Mouse (Mus musculus) lung, postnatal 25 days (tissue): ENCODE data around the gene Atp10b.

ENCODE experiments used
- DNase-seq: peaks from one replicate; pipeline ENCODE4 v3.0.0; 2022; ENCODE audit warnings: low spot score

Atp10b gene

DNA sequence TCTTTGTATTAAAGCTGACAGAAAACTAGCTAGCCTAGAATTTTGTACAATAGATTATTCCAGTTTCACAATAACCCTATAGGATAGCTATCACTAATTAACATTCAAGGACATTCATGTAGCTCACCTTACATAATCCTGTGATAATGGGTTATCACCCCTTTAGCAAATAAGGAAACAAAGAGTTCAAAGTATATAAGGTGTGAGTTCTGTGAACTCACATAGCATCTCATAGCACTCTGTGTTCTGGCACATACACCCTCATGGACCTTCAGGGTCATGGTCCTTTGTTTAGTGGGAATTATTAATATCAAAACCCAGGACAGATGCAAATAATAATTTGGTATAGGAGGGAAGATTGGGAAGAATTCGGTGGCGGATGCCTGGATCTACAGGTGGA is 50.4 kb downstream of the Atp10b start:
- no peak for DNase-seq

DNA sequence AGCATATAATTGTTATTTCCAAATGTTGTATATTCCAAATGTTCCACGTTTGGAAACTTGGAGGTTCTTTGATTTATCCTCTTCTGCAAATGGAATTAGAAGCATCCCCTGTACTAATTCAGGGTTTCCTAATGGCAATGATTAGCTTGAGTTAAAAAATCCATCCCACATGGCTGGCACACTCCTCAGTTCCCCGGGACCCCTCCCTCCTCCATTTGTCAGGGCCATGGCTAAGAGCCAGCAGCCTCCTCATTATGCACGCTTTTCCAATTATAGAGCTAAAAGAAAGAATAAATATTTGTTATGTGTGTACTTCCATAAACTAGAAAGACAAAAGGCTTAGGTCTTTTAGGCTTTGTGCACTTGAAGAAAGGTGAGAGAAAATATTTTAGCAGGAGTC is 53.9 kb downstream of the Atp10b start:
- no peak for DNase-seq

DNA sequence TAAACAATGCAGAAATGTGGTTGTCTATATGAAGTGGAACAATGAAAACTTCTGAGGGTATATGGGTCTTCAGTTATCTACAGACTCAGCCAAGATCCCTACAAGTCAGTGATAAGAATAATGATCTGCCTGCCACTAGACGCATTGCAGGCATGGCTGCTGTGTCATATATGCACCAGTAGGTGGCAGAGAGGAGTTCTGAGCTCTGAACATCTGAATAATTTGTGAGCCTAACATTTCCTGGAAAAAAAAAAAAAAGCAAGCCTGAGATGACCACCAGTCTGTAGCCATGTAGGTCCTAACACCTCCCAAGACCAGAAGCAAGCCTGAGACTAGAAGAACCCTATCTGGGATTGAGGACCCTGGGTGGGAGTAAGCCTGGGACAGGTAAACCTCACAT is 63.5 kb downstream of the Atp10b start:
- no peak for DNase-seq

DNA sequence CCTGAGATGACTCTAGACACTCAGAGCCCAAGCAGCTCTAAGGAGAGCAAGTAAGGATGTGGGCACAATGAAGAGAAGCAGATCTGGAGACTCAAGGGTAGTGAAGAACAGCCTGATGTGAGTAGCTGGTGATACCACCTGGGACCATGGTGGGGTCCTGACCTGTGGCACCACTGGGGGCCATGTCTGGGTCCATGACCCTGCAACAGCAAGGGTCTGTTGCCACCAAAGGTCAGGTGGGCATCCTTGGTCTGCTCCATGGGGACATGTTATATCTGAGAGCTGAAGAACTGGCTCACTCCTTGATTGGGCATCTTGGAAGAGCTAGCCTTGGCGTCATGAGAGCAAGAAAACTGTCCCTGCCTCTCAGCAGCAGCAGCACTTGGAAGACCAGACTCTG is 64.1 kb downstream of the Atp10b start:
- no peak for DNase-seq

DNA sequence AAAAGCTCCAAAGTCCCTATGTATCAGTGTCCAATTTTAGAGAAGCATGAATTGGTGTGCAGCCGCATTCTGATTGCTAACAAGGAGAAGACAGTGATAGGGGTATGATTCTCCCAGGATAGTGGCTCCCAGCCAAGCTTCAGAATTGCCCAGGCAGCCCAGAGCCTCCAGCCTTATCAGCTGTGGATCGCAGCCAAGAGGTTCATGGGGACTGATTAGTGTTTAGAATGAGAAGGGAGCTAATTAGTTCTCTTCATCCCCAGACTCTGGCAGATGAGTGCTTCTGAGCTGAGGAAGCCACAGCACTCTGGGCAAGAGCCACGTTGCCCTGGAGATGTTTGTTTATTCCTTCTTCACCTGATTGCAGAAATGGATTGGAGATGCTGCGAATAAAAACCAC is 67.3 kb downstream of the Atp10b start:
- DNase-seq: peak; percentile 3

DNA sequence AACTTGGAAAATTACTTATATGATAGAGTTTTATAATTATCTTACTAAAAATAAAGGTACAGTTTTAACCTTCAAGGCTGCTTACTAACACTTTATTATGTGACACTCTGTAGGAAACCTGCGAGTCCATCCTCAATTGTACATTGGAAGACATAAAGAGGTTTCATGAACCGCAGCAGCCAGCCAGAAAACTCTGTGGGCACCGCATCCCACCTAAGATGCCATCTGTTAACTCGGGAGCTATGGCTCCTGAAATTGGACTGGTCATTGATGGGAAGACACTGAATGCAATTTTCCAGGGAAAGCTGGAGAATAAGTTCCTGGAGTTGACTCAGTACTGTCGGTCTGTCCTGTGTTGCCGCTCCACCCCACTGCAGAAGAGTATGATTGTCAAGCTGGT is 80.6 kb downstream of the Atp10b start:
- DNase-seq: no peak

DNA sequence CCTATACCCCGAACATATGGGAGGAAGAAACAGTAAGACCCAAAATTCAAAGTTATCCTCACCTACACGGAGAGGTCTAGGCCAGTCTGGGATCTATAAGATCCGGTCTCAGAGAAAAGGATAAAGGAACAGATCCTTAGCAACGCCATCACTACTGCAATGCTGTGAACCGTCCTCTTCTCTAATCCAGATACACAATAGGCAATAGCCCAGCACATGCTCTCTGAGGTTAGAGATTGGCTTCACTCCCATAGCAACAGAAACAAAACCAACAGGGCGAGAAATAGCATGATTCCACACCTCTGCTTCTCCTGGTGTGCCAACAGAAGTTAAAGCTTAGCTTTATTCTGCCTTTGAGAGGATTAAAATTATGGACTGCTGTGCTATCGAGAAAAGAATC is 82.4 kb downstream of the Atp10b start:
- DNase-seq: no peak

DNA sequence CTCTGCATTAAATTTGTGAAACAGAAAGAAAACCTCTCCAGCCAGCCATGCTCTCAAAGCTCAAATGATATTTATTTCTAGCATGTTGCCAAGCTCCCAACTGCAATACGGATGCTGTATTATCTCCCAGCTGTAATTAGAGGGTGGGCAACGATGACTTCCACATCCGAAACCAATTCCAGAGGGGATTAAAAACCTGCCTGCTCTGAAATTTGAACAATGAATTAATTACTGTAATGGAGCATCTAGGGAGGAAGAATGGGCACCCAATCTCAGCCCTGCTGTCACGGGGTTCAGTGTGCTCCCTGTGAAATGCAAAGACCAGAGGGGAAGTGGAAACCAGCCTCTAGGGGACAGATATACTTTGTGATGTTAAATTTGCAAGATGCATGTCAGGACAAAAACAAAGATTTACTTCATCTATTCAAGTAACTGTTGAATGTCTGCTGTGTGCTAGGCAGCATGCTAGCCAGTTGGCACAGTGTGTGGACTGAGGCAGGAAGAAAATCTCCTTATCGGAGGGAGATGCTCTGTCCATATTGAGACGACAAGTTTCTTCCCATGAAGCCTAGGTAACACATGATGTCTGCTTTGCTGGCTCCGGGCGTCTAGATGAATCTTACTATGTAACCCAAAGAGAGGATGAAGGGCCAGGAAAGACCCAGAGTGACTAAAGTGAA is 86.8 kb downstream of the Atp10b start:
- DNase-seq: no peak

DNA sequence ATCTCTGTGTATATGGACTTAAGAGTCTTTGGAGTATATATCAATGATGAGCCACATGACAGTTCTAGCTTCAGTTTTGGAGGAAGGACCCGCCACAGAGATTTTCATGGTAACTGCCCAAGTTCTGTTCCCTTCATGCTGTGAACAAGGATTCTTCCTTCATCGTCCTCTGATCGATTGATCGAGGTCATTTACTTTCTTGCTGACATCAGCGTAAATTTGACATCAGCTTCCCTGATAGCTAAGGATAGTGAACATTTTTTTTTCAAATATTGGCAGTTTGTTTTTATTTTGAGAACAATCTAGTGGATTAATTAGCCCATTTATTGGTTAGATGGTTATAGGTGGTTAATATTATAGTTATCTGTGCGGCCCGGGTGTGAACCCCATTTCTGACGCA is 90.1 kb downstream of the Atp10b start:
- no peak for DNase-seq

DNA sequence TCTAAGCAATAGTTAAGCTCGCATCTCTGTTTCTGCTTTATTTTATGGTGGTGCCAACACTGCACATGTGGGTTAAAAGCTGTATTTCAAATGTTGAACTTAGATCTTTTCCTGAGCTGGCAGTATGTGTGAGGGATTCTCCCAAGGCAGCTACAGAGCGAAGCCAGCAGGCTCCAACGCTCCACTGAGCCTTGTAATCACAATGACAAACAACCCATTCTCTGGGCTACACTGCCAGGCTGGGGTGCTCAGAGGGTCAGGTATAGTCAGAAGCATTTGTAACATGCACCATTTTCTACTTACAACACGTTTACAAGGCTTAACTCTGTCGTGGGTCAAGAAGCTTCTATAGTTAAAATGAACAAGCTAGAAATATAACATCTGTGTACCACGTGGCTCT is 103.4 kb downstream of the Atp10b start:
- DNase-seq: no peak

DNA sequence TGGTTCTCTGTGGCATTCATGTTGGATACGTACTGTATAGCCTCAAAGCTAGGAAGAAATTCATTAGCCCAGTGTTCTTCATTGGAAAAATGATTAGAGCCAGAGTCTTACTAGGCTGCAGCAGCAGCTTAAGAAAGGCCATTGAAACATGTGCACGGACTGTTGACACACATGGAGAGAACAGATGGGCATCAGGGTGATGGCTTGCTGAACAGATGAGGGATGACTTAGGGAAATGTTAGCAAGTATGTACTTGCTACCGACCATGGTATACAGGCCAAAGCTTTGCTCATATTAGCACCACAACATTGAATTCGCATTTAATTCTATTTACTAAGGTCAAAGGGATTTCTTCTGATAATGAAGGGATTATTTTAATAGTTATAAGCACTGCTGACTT is 105.6 kb downstream of the Atp10b start:
- no peak for DNase-seq

DNA sequence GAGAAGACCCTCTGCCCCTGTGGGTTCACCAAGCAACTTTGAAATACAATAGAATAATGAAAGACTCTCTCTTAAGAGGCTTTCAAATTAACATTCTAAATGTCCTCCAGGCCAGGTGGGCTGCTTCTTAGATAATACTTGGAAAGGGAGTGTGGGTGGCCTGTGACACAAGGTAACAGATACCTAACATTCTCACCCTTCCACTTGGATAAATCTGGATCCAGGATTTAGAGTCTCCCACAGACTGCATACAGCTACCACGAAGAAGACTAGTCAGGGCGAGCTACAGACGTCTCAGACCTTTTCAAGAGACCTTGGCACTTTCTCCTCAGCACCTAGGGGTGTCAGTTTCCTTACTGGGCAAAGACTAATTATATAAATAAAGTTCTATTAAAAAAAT is 107.6 kb downstream of the Atp10b start:
- no peak for DNase-seq

DNA sequence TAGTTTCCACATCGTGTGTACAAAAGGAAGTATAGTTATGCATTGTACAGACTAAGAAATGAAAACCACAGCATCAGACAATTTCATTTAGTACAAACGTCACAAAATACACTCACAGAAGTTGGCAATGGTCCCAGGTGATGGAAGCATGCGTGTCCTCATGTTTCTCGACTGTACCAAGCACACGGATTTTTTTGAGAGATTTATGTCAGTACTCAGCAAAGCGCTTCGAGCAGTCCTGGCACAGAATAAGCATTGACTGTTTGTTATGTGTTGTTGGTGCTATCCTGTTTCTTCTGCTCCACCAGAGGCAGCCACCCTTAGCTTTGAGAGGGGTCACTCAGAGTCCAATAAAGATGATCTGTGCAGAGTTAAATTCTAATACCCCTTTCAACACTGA is 108.1 kb downstream of the Atp10b start:
- no peak for DNase-seq

DNA sequence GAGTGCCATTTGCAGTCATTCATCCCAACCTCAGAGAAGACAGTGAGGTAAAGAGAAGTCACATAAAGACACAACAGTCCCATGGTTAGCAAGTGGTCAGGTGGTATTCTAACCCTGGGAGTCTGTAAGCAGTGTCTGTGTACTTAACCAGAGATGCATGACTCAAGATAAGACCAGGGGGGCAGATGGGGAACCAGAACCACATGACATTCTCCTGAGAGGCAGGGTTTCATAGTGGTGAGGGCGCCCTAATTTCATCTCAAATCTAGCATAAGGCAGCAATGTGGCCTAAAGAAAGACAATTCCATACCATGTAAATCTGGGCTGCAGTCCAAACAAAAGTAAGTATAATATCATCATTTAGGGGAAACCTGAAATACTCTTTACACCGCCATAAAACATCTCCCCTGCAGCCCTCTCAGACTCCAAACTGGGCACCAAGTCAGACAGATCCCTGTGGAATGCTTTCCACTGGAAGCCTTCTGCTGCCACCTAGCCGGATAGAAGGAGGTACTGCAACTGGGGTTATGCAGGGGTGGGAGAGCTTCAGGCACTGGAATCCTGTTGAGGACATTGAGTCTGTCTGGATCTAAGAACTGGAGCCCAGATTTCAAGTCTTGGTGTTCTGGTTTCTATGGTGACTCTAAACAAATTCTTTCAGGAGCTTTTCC is 114.0 kb downstream of the Atp10b start:
- DNase-seq: peak; percentile 46

DNA sequence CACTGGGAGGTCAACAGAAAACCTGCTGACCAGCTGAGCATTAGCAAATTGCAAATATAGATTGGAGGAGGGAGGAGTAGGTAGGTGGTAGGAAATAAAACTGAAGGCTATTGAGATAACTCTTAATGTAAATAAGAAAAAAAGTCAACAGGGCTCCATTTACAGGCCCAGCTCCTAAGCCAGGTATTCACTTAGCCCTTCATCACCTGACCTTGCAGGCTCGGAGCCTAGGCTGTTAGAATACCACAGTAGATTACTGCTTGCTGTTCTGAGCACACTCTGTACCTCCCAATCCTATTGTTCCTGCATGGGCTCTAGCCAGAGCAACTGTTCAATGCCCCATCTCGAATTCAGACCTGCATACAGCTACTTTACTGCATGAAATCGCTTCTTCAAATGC is 117.8 kb downstream of the Atp10b start:
- DNase-seq: no peak

DNA sequence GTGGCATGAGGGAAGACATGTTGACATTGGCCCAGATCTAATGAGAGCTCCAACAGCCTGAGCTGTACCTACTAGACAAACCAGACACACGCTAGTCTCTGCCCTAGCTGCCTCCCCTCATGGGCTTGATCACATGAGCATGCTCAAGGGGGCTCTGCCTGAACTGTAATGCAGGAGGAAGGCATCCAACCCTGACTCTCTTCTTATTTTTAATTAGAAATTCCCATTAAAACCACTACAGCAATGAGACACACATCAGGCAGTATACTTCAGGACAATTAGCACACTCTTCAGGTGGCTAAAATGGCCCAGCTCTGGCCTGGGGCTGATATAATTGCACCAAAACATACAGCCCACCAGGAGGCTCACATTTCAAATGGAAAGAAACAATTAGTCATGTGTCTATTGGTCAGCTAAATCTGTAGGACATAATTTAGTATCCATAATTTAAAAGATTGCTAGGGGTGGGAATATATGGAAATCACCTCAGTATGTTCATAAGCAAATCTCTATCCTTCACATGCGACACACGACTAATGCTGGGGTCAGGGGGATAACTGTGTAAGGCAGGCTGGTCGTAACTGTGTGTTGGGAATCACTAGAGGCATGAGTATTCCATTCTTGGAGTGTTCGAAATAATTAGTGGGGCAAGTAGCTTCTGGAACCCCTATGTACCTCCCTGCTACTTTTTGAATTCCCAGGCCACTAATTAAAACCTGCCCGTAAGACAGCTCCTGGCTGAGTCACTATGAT is 120.0 kb downstream of the Atp10b start:
- no peak for DNase-seq

DNA sequence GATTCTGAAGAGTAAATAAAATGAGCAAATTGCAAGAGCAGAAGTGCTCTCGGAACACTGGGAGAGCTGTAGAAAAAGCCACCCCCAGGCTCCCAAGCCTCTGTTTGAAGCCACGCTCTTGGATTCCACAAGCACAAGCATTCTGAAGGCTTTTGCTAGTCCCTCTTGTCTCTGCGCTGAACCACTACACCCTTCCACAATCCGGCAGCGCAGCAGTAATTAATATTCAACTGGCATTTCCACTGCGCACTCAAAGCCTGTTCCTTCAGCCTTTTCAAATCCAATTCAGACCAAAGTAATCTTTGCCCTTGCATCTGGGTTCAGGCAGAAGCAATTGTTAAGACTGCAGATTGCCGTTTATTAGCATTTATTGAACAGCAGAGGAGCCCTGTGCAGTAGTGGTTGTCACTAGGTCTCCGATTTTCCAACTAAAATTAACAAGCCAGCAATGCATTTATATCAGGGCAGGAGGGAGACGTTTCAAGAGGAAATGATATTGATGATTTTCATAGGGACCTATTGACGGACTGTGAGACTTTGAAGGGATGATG is 120.7 kb downstream of the Atp10b start:
- DNase-seq: no peak

DNA sequence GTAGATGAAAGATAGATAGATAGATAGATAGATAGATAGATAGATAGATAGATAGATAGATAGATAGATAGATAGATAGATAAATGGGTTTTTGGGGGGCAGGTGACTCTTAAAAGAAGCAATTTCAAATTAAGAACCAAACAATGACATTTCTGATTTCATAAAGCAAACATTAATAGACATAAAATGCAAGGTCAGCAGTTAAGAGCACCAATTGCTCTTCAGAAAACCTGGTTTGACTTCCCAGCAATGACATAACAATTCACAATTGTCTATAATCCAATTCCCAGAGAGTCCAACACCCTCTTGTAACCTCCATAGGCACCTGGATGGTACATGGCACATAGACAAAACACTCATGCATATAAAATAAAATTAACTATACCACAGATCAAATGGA is 124.2 kb downstream of the Atp10b start:
- no peak for DNase-seq

DNA sequence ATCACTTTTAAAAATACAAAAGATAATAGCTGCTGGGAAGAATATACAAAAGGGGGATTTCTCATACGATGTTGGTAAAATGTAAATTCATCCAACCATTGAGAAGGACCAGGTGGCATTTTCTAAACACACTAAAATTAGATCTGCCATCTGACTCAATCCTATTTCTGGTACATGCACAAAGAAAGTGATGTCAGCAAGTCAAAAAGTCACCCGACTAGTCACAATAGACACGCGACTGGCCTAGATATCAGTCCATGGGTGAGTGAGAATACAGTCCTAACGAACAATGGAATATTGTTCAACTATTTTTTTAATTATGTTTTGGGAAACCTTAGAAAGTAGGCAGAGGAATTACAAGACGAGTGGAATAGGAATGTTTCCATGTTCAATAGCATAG is 147.9 kb downstream of the Atp10b start:
- DNase-seq: no peak

DNA sequence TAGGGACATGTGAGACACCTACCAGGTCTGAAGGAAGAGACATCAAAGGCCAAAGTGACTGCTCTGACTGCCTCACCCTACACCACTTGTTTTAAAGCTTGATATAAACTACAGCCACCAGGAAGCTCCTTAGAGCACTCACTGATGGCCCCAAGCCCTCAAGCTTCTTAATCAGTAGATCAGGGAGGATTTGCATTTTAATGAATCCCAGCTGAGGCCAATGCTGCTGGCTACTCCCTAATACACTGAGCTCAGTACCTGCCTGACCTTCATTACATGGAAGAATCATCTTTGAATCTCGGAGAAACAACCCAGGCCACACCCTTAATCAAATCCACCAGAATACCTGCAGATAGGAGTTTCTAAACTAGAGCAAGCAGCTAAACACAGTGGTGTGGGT is 161.3 kb downstream of the Atp10b start:
- DNase-seq: no peak
